Mouse (Mus musculus): ENCODE results near the gene Stambpl1. TPM values are rescaled to one million over a fixed set of nuclear protein-coding genes. Genes with fewer than 3 reads are reported as not detected.

Gene Stambpl1
- total RNA-seq, 2 experiments from 2014 or later: 1.4 to 1.7 TPM

- no peak for DNase-seq
- intact Hi-C loops (cut with DNase I; ENCODE audit: low total_unique reads): no loop called here
Measured at GRCm38 (mm10) chr19:34231596-34231995, 39.6 kb downstream of the Stambpl1 start.

- intact Hi-C loops (cut with DNase I; ENCODE audit: low total_unique reads): no loop called here
Measured at GRCm38 (mm10) chr19:34232326-34232725, 40.3 kb downstream of the Stambpl1 start.

DNA sequence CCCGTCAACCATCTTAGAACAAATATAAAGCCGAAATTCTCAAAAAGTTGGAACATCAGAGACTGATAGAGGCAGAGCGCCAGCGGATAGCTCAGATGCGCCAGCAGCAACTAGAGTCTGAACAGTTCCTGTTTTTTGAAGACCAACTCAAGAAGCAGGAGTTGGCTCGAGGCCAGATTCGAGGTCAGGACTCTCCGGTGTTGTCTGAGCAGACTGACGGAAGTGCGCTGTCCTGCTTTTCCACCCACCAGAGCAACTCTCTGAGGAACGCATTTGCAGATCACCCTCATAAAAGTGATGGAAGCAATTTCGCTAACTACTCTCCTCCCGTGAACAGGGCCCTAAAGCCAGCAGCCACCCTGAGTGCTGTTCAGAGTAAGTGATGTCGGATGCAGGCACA lies 41.9 kb downstream of the Stambpl1 start:
- intact Hi-C loops (cut with DNase I; ENCODE audit: low total_unique reads): no loop called here
- DNase-seq: peak; percentile 77

More at GRCm38 (mm10) chr19:34232326-34232725, 40.3 kb downstream of the Stambpl1 start:
- no peak for DNase-seq

GRCm38 (mm10) chr19:34236049-34236448 lies 44.0 kb downstream of the Stambpl1 start:
- intact Hi-C loops (cut with DNase I; ENCODE audit: low total_unique reads): no loop called here
- no peak for DNase-seq

- intact Hi-C loops (cut with DNase I; ENCODE audit: low total_unique reads): no loop called here
- DNase-seq: no peak
Measured at GRCm38 (mm10) chr19:34237746-34238145, 45.7 kb downstream of the Stambpl1 start.

- intact Hi-C loops (cut with DNase I; ENCODE audit: low total_unique reads): loop anchor here (10.0 kb wide), 3 partner anchors 84 to 394 kb away; partner anchors contain the start of gene Ch25h
- no peak for DNase-seq
Measured at GRCm38 (mm10) chr19:34240273-34241039, 48.4 kb downstream of the Stambpl1 start.

- intact Hi-C loops (cut with DNase I; ENCODE audit: low total_unique reads): loop anchor here (10.0 kb wide), 3 partner anchors 83 to 393 kb away; partner anchors contain the start of gene Ch25h
Measured at GRCm38 (mm10) chr19:34241247-34241915, 49.4 kb downstream of the Stambpl1 start.

DNA sequence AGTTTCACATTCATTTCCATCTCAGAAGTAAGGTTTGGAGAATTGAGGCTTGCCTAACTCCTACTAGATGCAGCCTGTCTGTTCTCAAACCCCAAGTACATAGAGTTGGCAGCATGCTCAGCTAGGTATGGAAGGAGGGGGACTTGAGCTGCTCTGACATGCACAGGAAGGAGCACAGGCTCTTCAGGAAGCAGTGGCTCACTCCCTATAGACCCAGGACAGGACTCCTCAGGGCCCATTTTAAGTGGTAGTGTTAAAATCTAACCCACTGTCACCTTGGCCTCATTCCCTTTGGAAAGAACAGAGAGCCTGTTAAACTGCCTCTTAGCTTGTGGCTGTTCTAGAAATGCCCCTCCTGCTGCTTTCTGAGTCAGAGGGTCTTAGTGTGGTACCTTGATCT lies 50.9 kb downstream of the Stambpl1 start:
- intact Hi-C loops (cut with DNase I; ENCODE audit: low total_unique reads): loop anchor here (10.0 kb wide), 3 partner anchors 82 to 392 kb away; partner anchors contain the start of gene Ch25h
- no peak for DNase-seq

More at GRCm38 (mm10) chr19:34241247-34241915, 49.4 kb downstream of the Stambpl1 start:
- no peak for DNase-seq

DNA sequence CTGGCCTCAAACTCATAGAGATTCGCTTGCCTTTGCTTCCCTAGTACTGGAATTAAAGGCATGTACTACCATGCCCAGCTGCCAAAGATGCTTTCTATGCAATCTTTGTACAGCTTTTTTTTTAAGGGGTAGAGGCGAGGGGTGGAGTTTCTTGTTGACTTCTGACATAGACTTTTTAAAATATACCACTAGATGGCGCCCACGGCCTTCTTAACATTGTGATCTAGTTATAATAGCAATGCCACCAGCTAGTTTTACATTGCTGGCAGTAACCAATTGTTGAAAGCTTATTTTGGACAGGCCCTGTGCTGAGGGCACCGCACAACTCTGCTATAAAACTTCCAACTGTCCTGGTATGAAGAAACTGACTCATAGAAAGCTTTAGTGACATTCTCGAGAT lies 52.0 kb downstream of the Stambpl1 start:
- intact Hi-C loops (cut with DNase I; ENCODE audit: low total_unique reads): loop anchor here (2.0 to 10.0 kb wide), 4 partner anchors 41 to 391 kb away; partner anchors contain the start of gene Ch25h
- DNase-seq: peak; percentile 35

GRCm38 (mm10) chr19:34248558-34248957 lies 56.5 kb downstream of the Stambpl1 start:
- intact Hi-C loops (cut with DNase I; ENCODE audit: low total_unique reads): loop anchor here (10.0 kb wide), 3 partner anchors 76 to 386 kb away; partner anchors contain the start of gene Ch25h
- DNase-seq: no peak

DNA sequence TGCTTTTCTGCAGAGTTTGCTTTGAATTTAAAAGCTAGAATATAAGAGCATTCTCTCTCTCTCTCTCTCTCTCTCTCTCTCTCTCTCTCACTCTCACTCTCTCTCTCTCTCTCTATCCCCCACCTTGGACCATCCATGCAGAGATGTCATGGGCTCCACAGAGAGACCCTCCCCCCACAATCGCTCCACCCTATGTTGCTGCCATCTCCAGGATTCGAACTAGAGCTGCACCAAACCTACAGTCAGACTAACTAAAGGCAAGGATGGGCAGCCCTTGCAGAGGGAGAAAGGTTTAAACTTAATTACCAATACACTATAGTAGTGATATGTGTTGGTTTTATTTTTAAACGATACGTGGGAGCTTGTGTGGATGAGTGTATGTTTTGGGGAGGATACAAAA lies 58.6 kb downstream of the Stambpl1 start:
- no peak for DNase-seq
- intact Hi-C loops (cut with DNase I; ENCODE audit: low total_unique reads): no loop called here

- intact Hi-C loops (cut with DNase I; ENCODE audit: low total_unique reads): no loop called here
Measured at GRCm38 (mm10) chr19:34251900-34252299, 59.9 kb downstream of the Stambpl1 start.

GRCm38 (mm10) chr19:34252450-34252849 lies 60.4 kb downstream of the Stambpl1 start:
- no peak for DNase-seq
- intact Hi-C loops (cut with DNase I; ENCODE audit: low total_unique reads): no loop called here

More at GRCm38 (mm10) chr19:34251900-34252299, 59.9 kb downstream of the Stambpl1 start:
- DNase-seq: no peak

DNA sequence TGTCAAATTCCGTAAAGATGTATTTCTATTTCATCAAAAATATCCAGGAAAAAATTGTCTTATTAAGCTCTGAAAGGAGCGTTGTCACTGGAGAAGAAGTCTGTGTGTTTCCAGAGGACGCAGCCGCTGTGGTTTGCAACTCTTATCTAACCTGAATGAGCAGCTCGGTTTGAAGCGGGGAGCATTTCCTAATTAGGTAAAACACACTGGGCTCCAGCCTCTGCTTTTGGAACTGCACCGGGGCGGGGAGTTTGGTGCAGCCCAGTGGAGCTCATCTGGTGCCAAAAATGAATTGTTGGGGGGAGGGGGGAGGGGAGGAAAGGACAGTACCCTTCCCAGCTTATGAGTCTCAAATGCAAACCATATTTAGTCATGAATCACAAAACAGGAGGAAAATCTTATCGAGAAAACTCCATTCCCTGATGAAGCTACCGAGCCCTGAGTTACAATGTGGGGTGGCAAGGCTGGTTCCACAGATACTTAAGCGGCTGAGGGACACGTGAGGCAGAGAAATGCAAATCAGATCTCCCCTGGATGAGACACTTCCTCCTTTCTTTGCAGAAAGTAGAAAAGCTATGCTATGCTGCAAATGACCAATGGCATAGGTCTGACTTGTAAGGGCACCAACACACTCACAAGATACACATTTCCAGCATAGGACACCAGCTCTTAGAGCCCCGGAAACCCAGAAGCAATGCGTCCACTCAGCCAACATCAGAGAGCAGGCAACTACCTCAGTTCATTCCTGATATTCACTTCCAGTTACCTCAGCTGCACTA lies 62.3 kb downstream of the Stambpl1 start:
- intact Hi-C loops (cut with DNase I; ENCODE audit: low total_unique reads): no loop called here
- DNase-seq: no peak

DNA sequence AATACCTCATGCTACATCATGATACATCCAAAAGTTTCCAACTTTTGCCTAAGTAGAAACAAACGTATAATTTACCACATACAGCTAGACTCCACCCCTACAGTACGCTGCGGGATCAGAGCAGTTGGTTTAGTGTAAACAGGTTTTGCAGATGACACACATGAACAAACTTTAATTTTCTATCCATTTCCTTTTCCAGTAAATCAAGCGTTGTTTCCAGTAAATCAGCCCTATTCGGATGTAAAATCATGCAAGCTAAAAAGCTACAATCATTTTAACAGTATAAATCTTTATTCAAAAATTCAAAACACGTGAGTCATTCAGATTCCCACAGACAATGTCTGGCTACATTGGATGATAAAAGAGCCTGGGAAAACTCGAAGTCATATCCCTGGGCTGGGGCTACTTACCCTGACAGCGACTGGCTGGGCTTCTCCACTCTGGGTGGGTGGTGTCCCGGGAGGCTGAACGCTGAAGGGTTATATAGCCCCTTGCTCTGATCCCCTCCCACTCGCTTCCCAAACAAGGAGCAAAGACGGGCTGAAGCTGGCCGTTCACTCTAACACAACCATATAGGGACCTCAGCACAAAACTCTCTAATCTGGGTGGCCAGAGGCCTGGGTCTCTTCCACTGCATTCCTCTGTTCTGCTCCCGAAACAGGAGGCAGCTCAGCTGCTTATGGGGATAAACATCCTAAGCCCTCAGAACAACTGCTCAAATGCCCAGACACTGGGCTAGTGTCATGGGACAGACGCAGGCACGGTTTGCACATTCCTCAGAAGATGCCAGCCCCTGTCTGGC lies 63.1 kb downstream of the Stambpl1 start, which contains the start of gene Acta2:
Gene Acta2, minus strand, starts transcription at position 711 of the 802 bp plus-strand sequence.
- intact Hi-C loops (cut with DNase I; ENCODE audit: low total_unique reads): no loop called here
- peak; percentile 52 for DNase-seq

- no peak for DNase-seq
- intact Hi-C loops (cut with DNase I; ENCODE audit: low total_unique reads): no loop called here
Measured at GRCm38 (mm10) chr19:34256149-34256548, 64.1 kb downstream of the Stambpl1 start.

DNA sequence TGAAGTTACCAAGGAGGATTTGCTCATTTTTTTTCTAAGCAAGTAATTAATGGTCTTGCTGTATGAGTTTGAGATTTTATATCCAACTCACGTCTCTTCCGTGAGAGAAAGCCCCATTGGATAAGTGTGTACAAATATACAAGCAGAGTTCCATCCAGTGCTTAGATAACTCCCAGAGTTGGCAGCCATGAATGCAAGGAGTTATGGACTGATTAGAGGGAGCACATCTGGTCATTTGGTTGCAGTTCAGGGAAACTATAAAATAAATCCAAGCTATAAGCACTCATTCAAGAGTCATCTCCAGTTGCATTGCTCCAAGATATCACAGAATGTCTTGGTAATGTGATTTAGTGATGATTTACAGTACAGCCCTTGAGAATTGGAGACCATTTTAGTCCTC lies 64.9 kb downstream of the Stambpl1 start:
- intact Hi-C loops (cut with DNase I; ENCODE audit: low total_unique reads): no loop called here
- no peak for DNase-seq

DNA sequence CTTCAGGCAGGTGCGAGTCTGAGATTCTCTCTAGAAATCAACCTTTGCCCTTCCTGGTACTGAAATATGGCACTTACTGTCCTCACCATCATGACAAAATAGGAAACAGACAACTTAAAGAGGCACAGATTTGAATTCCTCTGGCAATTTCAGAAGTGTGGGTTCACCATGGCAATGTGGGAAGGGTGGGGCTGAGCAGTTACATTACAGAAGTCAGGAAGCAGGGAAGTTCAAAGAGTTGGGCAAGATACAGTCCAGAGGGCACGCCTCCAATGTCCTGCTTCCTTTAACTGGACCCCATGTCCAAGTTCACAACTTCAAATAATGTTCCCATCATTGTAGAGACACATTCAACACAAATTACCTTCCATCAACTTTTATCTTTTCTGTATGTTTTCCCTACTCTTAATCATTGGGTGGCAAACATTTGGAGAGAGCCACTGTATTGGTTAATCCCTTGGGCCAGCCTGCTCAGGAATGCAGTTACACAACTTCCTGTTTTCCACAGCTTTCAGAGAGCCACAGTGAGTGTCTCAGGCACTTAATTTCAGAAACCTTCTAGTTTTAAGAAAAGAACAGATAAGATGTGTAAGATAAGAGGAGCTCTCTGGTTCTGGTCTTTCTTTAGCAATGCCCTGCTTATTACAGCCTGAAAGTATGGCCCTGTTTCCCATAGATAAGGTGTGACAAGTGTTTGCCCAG lies 70.4 kb downstream of the Stambpl1 start:
- intact Hi-C loops (cut with DNase I; ENCODE audit: low total_unique reads): no loop called here

More for the DNA sequence above, 70.4 kb downstream of the Stambpl1 start:
- no peak for DNase-seq
